Mouse (Mus musculus) forebrain, embryonic 12.5 days (tissue): Measurements from ENCODE around the gene Nob1. TPM values are rescaled to one million over a fixed set of nuclear protein-coding genes. Genes with fewer than 3 reads are reported as not detected.

Experiments
- ATAC-seq: fragments of 200-750 bp; cut with Nextera tagmentation; 2 replicates; pipeline ENCODE4 v1.8.0; 2017; ENCODE audit warnings: moderate TSS enrichment; ENCODE audit not compliant: low FRiP score
- H3K27ac ChIP-seq: fragments of 300-500 bp; sonication (generic); 2 replicates; pipeline ENCODE4 v1.5.1; 2016; ENCODE audit warnings: mild to moderate bottlenecking
- H3K27me3 ChIP-seq: fragments of 300-500 bp; sonication (generic); 2 replicates; pipeline ENCODE4 v1.6.1; 2016; ENCODE audit warnings: mild to moderate bottlenecking
- H3K36me3 ChIP-seq: fragments of 300-500 bp; sonication (generic); replicated peaks from 2 replicates; pipeline ENCODE4 v1.6.1; 2016; ENCODE audit warnings: mild to moderate bottlenecking
- H3K4me1 ChIP-seq: fragments of 300-500 bp; sonication (generic); 2 replicates; pipeline ENCODE4 v1.6.1; 2016
- H3K4me2 ChIP-seq: fragments of 300-500 bp; sonication (generic); 2 replicates; pipeline ENCODE4 v1.6.1; 2016; ENCODE audit warnings: mild to moderate bottlenecking, moderate library complexity
- H3K4me3 ChIP-seq: fragments of 300-500 bp; sonication (generic); replicated peaks from 2 replicates; pipeline ENCODE4 v1.5.1; 2016; ENCODE audit warnings: mild to moderate bottlenecking
- H3K9ac ChIP-seq: fragments of 300-500 bp; sonication (generic); 2 replicates; pipeline ENCODE4 v1.6.1; 2016; ENCODE audit warnings: mild to moderate bottlenecking
- H3K9me3 ChIP-seq: fragments of 300-500 bp; sonication (generic); 2 replicates; pipeline ENCODE4 v1.6.1; 2016
- WGBS: fragments of 180-500 bp; shearing (Covaris S2); methylation state at CpG from one replicate; pipeline ENCODE4 v1.1.7; 2016; 5-methylcytosine and 5-hydroxymethylcytosine counted together
- polyA plus RNA-seq: library from polyadenylated mRNA; unstranded; fragments of >200 nt; fragmentation: Nextera tagmentation; extraction: Ambion mirVana; gene quantifications from 2 replicates; pipeline ENCODE4 v1.2.1, GENCODE M21; 2016

The Nob1 gene
- polyA plus RNA-seq, 1 experiment from 2014 or later, result 80.4 TPM

GRCm38 (mm10) chr8:107451414-107452066 lies 26.7 kb upstream of the Nob1 start:
- no peaks in the 10 kb centered on the region for H3K9me3 ChIP-seq
- no peak for ATAC-seq
- 89% methylated on average over 13 of the region's 13 CpGs for WGBS
- H3K27ac ChIP-seq, result no peak overlapping the region
- peaks cover 17% of the 10 kb centered on the region for H3K36me3 ChIP-seq
- H3K4me2 ChIP-seq, result no peak overlapping the region
- peaks cover 14% of the 10 kb centered on the region for H3K4me1 ChIP-seq
- H3K9ac ChIP-seq, result no peak overlapping the region
- no peaks in the 10 kb centered on the region for H3K27me3 ChIP-seq
- no peak overlapping the region for H3K4me3 ChIP-seq

- ATAC-seq, result no peak
- WGBS, result 76% methylated on average over 6 of the region's 6 CpGs
- no peak overlapping the region for H3K4me2 ChIP-seq
- H3K9ac ChIP-seq, result no peak overlapping the region
- no peaks in the 10 kb centered on the region for H3K9me3 ChIP-seq
- no peaks in the 10 kb centered on the region for H3K27me3 ChIP-seq
- peaks cover 12% of the 10 kb centered on the region for H3K36me3 ChIP-seq
- no peak overlapping the region for H3K27ac ChIP-seq
- H3K4me1 ChIP-seq, result peaks cover 14% of the 10 kb centered on the region
- H3K4me3 ChIP-seq, result no peak overlapping the region
These were observed 24.8 kb upstream of the Nob1 start for GRCm38 (mm10) chr8:107449655-107450054.

- ATAC-seq, result no peak
- H3K27me3 ChIP-seq, result no peaks in the 10 kb centered on the region
- no peak overlapping the region for H3K27ac ChIP-seq
- no peak overlapping the region for H3K4me3 ChIP-seq
- H3K9me3 ChIP-seq, result no peaks in the 10 kb centered on the region
- 31% methylated on average over 8 of the region's 8 CpGs for WGBS
- no peak overlapping the region for H3K4me2 ChIP-seq
- peaks cover 12% of the 10 kb centered on the region for H3K36me3 ChIP-seq
- peaks cover 14% of the 10 kb centered on the region for H3K4me1 ChIP-seq
- H3K9ac ChIP-seq, result no peak overlapping the region
These were observed 24.3 kb upstream of the Nob1 start for GRCm38 (mm10) chr8:107449130-107449529.

GRCm38 (mm10) chr8:107448382-107448889 lies 23.6 kb upstream of the Nob1 start:
- no peak overlapping the region for H3K4me2 ChIP-seq
- WGBS, result 62% methylated on average over 4 of the region's 4 CpGs
- no peak overlapping the region for H3K9ac ChIP-seq
- ATAC-seq, result no peak
- H3K27ac ChIP-seq, result no peak overlapping the region
- peaks cover 7% of the 10 kb centered on the region for H3K36me3 ChIP-seq
- no peak overlapping the region for H3K4me3 ChIP-seq
- peaks cover 14% of the 10 kb centered on the region for H3K4me1 ChIP-seq
- H3K9me3 ChIP-seq, result no peaks in the 10 kb centered on the region
- no peaks in the 10 kb centered on the region for H3K27me3 ChIP-seq

- Histone ChIP-seq H3K27ac (no peak overlapping the region), H3K4me2 (no peak overlapping the region), H3K9me3 (no peaks in the 10 kb centered on the region), H3K36me3 (no peaks in the 10 kb centered on the region), H3K9ac (no peak overlapping the region), H3K4me3 (no peak overlapping the region), H3K4me1 (peaks cover 14% of the 10 kb centered on the region), H3K27me3 (no peaks in the 10 kb centered on the region)
- ATAC-seq, result no peak
These were observed 22.9 kb upstream of the Nob1 start for GRCm38 (mm10) chr8:107447713-107448112.

GRCm38 (mm10) chr8:107444626-107445025 lies 19.8 kb upstream of the Nob1 start:
- no peaks in the 10 kb centered on the region for H3K9me3 ChIP-seq
- H3K27ac ChIP-seq, result no peak overlapping the region
- peaks cover 14% of the 10 kb centered on the region for H3K4me1 ChIP-seq
- H3K27me3 ChIP-seq, result no peaks in the 10 kb centered on the region
- no peak for ATAC-seq
- H3K4me2 ChIP-seq, result no peak overlapping the region
- H3K36me3 ChIP-seq, result no peaks in the 10 kb centered on the region
- 89% methylated on average over 3 of the region's 3 CpGs for WGBS
- H3K9ac ChIP-seq, result no peak overlapping the region
- no peak overlapping the region for H3K4me3 ChIP-seq

GRCm38 (mm10) chr8:107439880-107440625 lies 15.2 kb upstream of the Nob1 start:
- peaks cover 14% of the 10 kb centered on the region for H3K4me1 ChIP-seq
- ATAC-seq, result no peak
- 95% methylated on average over 3 of the region's 3 CpGs for WGBS

GRCm38 (mm10) chr8:107437711-107438110 lies 12.9 kb upstream of the Nob1 start:
- Histone ChIP-seq H3K4me3 (no peak overlapping the region), H3K36me3 (no peaks in the 10 kb centered on the region), H3K4me2 (no peak overlapping the region), H3K9ac (no peak overlapping the region), H3K4me1 (peaks cover 14% of the 10 kb centered on the region), H3K27me3 (no peaks in the 10 kb centered on the region), H3K9me3 (no peaks in the 10 kb centered on the region), H3K27ac (no peak overlapping the region)
- WGBS, result 64% methylated on average over 2 of the region's 2 CpGs
- ATAC-seq, result no peak

More at GRCm38 (mm10) chr8:107439880-107440625, 15.2 kb upstream of the Nob1 start:
- Histone ChIP-seq H3K9ac (no peak overlapping the region), H3K9me3 (no peaks in the 10 kb centered on the region), H3K27me3 (no peaks in the 10 kb centered on the region), H3K4me3 (no peak overlapping the region), H3K4me2 (no peak overlapping the region), H3K36me3 (no peaks in the 10 kb centered on the region), H3K27ac (no peak overlapping the region)

- Histone ChIP-seq H3K4me3 (peak overlapping the region; percentile 84), H3K9me3 (no peaks in the 10 kb centered on the region), H3K36me3 (no peaks in the 10 kb centered on the region), H3K27ac (peak overlapping the region; percentile 78), H3K4me2 (peak overlapping the region; percentile 70), H3K27me3 (no peaks in the 10 kb centered on the region), H3K4me1 (peaks cover 14% of the 10 kb centered on the region), H3K9ac (peak overlapping the region; percentile 84)
- ATAC-seq, result no peak; the same call in 1 of the 2 replicates
- 11% methylated on average over 16 of the region's 16 CpGs for WGBS
These were observed 12.1 kb upstream of the Nob1 start for GRCm38 (mm10) chr8:107436841-107437421.

- WGBS, result under 1% methylated on average over 54 of the region's 81 CpGs
- peaks cover 14% of the 10 kb centered on the region for H3K4me1 ChIP-seq
- H3K27ac ChIP-seq, result peak within 1 kb of the TSS; percentile 78
- H3K4me3 ChIP-seq, result peak within 1 kb of the TSS; percentile 84
- no peaks in the 10 kb centered on the region for H3K36me3 ChIP-seq
- peak within 1 kb of the TSS; percentile 70 for H3K4me2 ChIP-seq
- ATAC-seq, result peak; percentile 92
- no peaks in the 10 kb centered on the region for H3K9me3 ChIP-seq
- peak within 1 kb of the TSS; percentile 84 for H3K9ac ChIP-seq
- no peaks in the 10 kb centered on the region for H3K27me3 ChIP-seq
These were observed 11.3 kb upstream of the Nob1 start, which contains the start of gene Wwp2 for GRCm38 (mm10) chr8:107435962-107436831. TSS of gene Wwp2 (plus strand) at chr8:107436365.

GRCm38 (mm10) chr8:107435421-107435961 lies 10.6 kb upstream of the Nob1 start:
- Histone ChIP-seq H3K4me3 (peak overlapping the region; percentile 84), H3K9me3 (no peaks in the 10 kb centered on the region), H3K36me3 (no peaks in the 10 kb centered on the region), H3K4me2 (peak overlapping the region; percentile 70), H3K9ac (peak overlapping the region; percentile 84; the same call in 1 of the 2 replicates), H3K4me1 (peaks cover 14% of the 10 kb centered on the region), H3K27ac (peak overlapping the region; percentile 78; the same call in 1 of the 2 replicates), H3K27me3 (no peaks in the 10 kb centered on the region)
- ATAC-seq, result no peak
- 35% methylated on average over 11 of the region's 11 CpGs for WGBS
